Mouse (Mus musculus) erythroblast, embryonic 14.5 days (primary cell): ENCODE data around the gene Numb. TPM values are rescaled to one million over a fixed set of nuclear protein-coding genes. Genes with fewer than 3 reads are reported as not detected.
"Not testable (repeated sequence)": the region's sequence is repeated elsewhere in the genome, so short reads cannot be mapped to it uniquely, and the experiment has no call there.

Source experiments
- H3K27me3 ChIP-seq: 2 replicates; pipeline ENCODE4 v1.6.1; 2012; ENCODE audit warnings: inconsistent platforms; ENCODE audit not compliant: control insufficient read depth
- H3K36me3 ChIP-seq: 2 replicates; pipeline ENCODE4 v1.6.1; 2012; ENCODE audit warnings: mild to moderate bottlenecking, inconsistent platforms; ENCODE audit not compliant: control insufficient read depth
- H3K4me1 ChIP-seq: 2 replicates; pipeline ENCODE4 v1.6.1; 2012; ENCODE audit warnings: inconsistent platforms; ENCODE audit not compliant: control insufficient read depth
- H3K4me3 ChIP-seq: replicated peaks from 2 replicates; pipeline ENCODE3; 2012; ENCODE audit warnings: moderate library complexity, mild to moderate bottlenecking, inconsistent platforms
- H3K9me3 ChIP-seq: 2 replicates; pipeline ENCODE4 v1.6.1; 2012; ENCODE audit warnings: low read length, inconsistent platforms, mixed read lengths; ENCODE audit not compliant: control insufficient read depth
- GATA1 ChIP-seq: IDR thresholded peaks from 2 replicates; pipeline ENCODE4 v1.6.1; 2012; ENCODE audit warnings: low read length, inconsistent platforms, mixed read lengths
- TAL1 ChIP-seq: IDR thresholded peaks from 3 replicates; pipeline ENCODE4 v1.6.1; 2012; ENCODE audit warnings: low read length, inconsistent platforms, mixed read lengths
- polyA plus RNA-seq: library from polyadenylated mRNA; stranded (reverse); fragments of >175 nt; gene quantifications from 2 replicates; pipeline ENCODE4 v1.2.3, GENCODE M21; 2012

Numb gene
- polyA plus RNA-seq, 1 experiment, result 0.85 TPM

GRCm38 (mm10) chr12:83892926-83893325, 28.8 kb downstream of the Numb start:
- H3K36me3 ChIP-seq, result peaks cover 6% of the 10 kb centered on the region
- no peak for TF ChIP-seq TAL1
- no peak for TF ChIP-seq GATA1
- no peak overlapping the region for H3K4me3 ChIP-seq
- no peaks in the 10 kb centered on the region for H3K27me3 ChIP-seq
- H3K4me1 ChIP-seq, result no peaks in the 10 kb centered on the region
- H3K9me3 ChIP-seq, result no peaks in the 10 kb centered on the region

GRCm38 (mm10) chr12:83891278-83891677, 30.5 kb downstream of the Numb start:
- H3K4me3 ChIP-seq, result no peak overlapping the region
- H3K36me3 ChIP-seq, result peaks cover 10% of the 10 kb centered on the region
- H3K4me1 ChIP-seq, result no peaks in the 10 kb centered on the region
- no peaks in the 10 kb centered on the region; the same call in 1 of the 2 replicates for H3K9me3 ChIP-seq
- no peaks in the 10 kb centered on the region for H3K27me3 ChIP-seq
- TF ChIP-seq GATA1 (no peak), TAL1 (no peak)

DNA sequence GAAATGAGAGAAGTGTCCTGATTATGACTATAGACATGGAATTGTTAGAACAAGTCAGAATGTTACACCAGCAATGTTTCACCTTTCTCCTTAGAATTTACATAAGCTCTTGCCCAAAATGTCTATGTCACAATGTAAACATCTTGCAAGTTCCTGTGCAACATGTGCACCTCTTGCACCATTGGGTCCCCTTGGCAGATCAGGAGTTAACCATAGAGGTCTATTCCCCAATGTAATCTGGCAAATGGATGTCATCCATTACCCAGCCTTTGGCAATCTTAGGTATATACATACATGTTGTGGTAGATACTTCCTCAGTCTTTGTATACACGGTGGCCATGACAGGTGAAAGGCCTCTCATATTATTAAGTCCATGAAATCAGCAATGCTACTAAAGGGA, 32.6 kb downstream of the Numb start:
- TF ChIP-seq GATA1, result no peak
- no peak for TF ChIP-seq TAL1
- H3K4me3 ChIP-seq, result no peak overlapping the region
- H3K36me3 ChIP-seq, result peaks cover 19% of the 10 kb centered on the region

DNA sequence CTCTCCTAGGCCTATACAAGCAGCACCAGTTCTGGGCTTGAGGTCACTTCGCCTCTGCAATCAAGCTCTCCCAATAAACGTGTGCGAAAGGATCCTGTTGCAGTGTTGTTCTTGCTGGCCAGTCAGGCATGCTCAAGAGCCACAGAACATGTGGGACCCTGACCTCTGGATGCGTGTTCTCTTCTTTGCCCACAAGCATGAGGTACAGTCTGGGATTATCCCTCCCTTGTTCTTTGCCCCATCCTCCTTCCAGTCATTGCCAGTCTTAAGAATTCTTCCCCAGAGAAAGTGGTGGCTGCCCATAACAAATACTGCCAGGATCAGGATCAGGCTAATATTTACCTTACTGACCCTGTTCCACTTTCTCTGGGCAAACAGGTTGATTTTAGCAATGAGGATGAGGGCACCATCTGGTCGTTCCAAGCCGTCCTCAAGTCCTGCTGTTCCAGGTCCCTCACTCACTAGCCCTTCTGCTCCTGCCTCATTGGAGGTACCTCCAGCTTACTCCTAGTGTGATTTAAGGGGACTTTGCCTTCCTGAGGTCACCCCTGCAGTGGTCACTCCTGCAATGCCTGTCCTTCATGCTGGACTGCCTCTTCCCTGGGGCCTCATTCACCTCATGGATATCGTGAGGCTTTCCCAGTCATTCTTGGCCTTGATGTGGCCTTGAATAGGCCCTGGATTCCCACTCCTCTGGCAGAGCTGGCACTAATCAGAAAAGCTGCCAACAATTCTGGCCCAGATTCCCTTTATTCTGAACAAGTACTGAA, 36.0 kb downstream of the Numb start:
- Histone ChIP-seq H3K36me3 (peaks cover 14% of the 10 kb centered on the region), H3K4me3 (no peak overlapping the region), H3K4me1 (peaks cover 2% of the 10 kb centered on the region; the same call in 1 of the 2 replicates), H3K9me3 (no peaks in the 10 kb centered on the region; the same call in 1 of the 2 replicates), H3K27me3 (no peaks in the 10 kb centered on the region)
- TF ChIP-seq GATA1, result no peak
- no peak for TF ChIP-seq TAL1

More for the DNA sequence above, 32.6 kb downstream of the Numb start:
- Histone ChIP-seq H3K27me3 (no peaks in the 10 kb centered on the region), H3K9me3 (no peaks in the 10 kb centered on the region; the same call in 1 of the 2 replicates), H3K4me1 (no peaks in the 10 kb centered on the region)

DNA sequence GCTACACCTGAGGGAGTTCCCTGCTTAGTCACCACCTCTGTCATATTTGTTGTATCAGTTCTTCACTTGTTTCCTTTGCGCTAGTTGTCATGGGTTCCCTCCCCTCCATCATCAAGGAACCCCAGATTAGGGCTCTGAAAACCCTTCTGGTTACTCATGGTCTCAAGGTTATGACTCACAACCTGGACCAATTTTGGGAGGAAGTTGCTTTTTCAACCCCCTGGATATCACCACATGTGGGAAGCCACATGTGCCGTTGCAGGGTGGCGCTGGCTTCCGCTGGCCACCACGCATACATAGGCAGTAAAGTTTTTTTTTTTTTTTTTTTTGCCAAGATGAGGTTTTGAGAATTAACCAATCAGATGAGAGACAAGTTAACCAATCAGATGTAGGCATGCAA, 36.7 kb downstream of the Numb start:
- H3K4me3 ChIP-seq, H3K9me3 ChIP-seq, H3K27me3 ChIP-seq, H3K4me1 ChIP-seq: not testable (repeated sequence)
- H3K36me3 ChIP-seq, result peaks cover 14% of the 10 kb centered on the region

DNA sequence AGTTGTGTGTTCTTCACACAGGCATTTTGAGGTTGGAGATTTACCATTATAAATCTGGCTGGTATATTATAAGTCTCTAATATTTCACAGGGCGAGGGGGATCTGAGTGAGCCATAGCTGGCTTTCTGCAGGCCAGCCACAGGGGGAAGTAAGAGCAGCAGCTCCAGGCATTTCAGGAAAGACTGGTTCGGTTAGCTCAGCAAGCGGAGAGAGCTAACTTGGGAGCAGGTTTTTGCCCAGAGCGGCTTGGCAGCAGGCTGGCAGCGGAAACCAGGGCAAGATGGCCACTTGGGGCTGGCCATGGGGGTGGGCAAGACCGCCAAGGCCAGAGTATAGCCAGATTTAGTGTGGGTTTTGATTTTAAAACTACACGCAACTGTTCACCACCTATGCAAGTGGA, 39.2 kb downstream of the Numb start:
- Histone ChIP-seq H3K4me1 (peaks cover 2% of the 10 kb centered on the region; the same call in 1 of the 2 replicates), H3K9me3 (no peaks in the 10 kb centered on the region; the same call in 1 of the 2 replicates), H3K27me3 (no peaks in the 10 kb centered on the region), H3K36me3 (peaks cover 14% of the 10 kb centered on the region), H3K4me3 (no peak overlapping the region)
- TF ChIP-seq GATA1 (no peak), TAL1 (no peak)

DNA sequence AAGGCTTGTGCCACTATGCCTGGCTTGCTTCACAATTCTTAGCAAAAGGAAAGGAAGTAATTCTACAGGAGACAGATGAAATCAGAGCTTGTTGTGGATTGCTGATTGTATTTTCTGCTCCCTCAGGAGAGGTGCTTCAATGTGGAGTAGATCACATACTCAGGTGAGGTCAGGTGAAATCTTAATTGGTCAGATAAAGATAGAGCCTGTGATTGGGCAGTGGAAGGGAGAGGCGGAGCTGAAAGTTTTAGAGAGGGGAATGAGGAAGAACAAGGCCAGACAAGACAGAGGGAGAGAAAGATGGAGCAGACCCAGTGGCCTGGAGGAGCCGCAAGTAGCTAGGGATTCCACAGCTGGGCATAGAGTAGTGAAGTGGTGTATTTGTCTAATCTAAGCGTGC, 39.6 kb downstream of the Numb start:
- Histone ChIP-seq H3K27me3 (no peaks in the 10 kb centered on the region), H3K36me3 (peaks cover 14% of the 10 kb centered on the region), H3K4me1 (peaks cover 2% of the 10 kb centered on the region; the same call in 1 of the 2 replicates), H3K9me3 (no peaks in the 10 kb centered on the region; the same call in 1 of the 2 replicates), H3K4me3 (no peak overlapping the region)
- TF ChIP-seq TAL1, result no peak
- no peak for TF ChIP-seq GATA1

GRCm38 (mm10) chr12:83880913-83881312, 40.8 kb downstream of the Numb start:
- Histone ChIP-seq H3K4me1 (peaks cover 2% of the 10 kb centered on the region; the same call in 1 of the 2 replicates), H3K4me3 (no peak overlapping the region), H3K9me3 (no peaks in the 10 kb centered on the region), H3K27me3 (no peaks in the 10 kb centered on the region), H3K36me3 (peaks cover 12% of the 10 kb centered on the region)
- TF ChIP-seq GATA1 (no peak), TAL1 (no peak)

- TF ChIP-seq GATA1, result no peak
- TF ChIP-seq TAL1, result no peak
- H3K4me3 ChIP-seq, result no peak overlapping the region
- H3K4me1 ChIP-seq, result peaks cover 3% of the 10 kb centered on the region
- no peaks in the 10 kb centered on the region for H3K9me3 ChIP-seq
- peaks cover 17% of the 10 kb centered on the region for H3K36me3 ChIP-seq
- H3K27me3 ChIP-seq, result no peaks in the 10 kb centered on the region
These were observed 46.6 kb downstream of the Numb start for GRCm38 (mm10) chr12:83875097-83875496.

- Histone ChIP-seq H3K36me3 (peaks cover 17% of the 10 kb centered on the region), H3K9me3 (no peaks in the 10 kb centered on the region), H3K27me3 (no peaks in the 10 kb centered on the region), H3K4me3 (no peak overlapping the region), H3K4me1 (peaks cover 3% of the 10 kb centered on the region)
- TF ChIP-seq TAL1 (no peak), GATA1 (no peak)
These were observed 47.1 kb downstream of the Numb start for GRCm38 (mm10) chr12:83874597-83874996.
